Mouse (Mus musculus): ENCODE results near the gene Zfp715. TPM values are rescaled to one million over a fixed set of nuclear protein-coding genes. Genes with fewer than 3 reads are reported as not detected.

The Zfp715 gene
- polyA plus RNA-seq, 1 experiment from 2014 or later, result 22.3 TPM

DNA sequence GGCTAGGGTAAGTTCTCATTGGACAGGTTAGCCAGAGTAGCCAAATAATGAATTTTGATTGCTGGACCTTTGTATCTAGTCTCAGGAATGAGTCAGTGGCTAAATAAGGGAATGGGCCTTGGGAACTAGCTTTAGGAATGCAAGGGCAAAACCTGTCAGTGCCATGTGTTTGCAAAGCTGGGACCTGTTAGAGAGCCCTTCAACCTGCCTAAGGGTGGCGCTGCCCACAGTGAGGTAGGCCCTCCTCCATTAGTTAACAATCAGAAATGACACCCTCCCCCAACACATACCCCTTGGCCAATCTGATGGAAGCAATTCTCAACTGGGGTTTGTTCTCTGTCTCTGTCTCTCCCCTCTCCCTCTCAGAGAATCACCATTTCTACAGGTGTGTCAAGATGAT, 33.5 kb upstream of the Zfp715 start:
- no peak overlapping the region for H3K9ac ChIP-seq (ENCODE audit: low read length)
- ATAC-seq, result no peak
- no peaks in the 10 kb centered on the region for H3K36me3 ChIP-seq (ENCODE audit: control insufficient read depth, insufficient read depth, low read length)
- 80% methylated on average over 1 of the region's 1 CpGs for WGBS
- no peaks in the 10 kb centered on the region for H3K9me3 ChIP-seq (replicated peaks; ENCODE audit: control insufficient read depth, low read length)
- no peak overlapping the region for H3K27ac ChIP-seq (ENCODE audit: low read depth, low read length)
- H3K4me1 ChIP-seq (ENCODE audit: control insufficient read depth, insufficient read depth, low read length), result no peaks in the 10 kb centered on the region
- no peak overlapping the region for H3K4me2 ChIP-seq (ENCODE audit: low read length)
- H3K27me3 ChIP-seq (replicated peaks; ENCODE audit: control insufficient read depth, insufficient read depth, low read length), result no peaks in the 10 kb centered on the region
- DNase-seq (ENCODE audit: low spot score), result no peak
- no peak overlapping the region for H3K4me3 ChIP-seq (ENCODE audit: low read depth, low read length)

DNA sequence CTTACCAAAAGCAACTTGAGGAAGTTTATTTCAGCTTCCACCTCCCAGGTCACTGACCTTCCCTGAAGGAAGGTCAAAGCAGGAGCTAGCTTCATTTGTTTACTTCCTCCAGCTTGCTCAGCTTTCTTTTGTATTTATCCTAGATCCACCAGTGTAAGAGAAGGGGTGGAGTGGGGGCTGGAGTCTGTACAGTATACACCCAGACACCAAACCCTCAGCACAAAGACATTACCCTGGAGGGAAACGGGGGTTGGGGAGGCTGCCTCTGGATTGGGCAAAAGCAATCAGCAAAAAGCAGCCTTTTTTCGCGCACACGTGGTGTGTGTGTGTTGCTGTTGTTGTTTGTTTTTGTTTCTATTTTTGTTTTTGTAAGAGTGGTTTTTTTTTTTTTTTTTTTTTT, 33.1 kb upstream of the Zfp715 start:
- Histone ChIP-seq H3K27ac (ENCODE audit: low read depth, low read length) (no peak overlapping the region), H3K36me3 (ENCODE audit: control insufficient read depth, insufficient read depth, low read length) (no peaks in the 10 kb centered on the region), H3K9ac (ENCODE audit: low read length) (no peak overlapping the region), H3K27me3 (replicated peaks; ENCODE audit: control insufficient read depth, insufficient read depth, low read length) (no peaks in the 10 kb centered on the region), H3K4me1 (ENCODE audit: control insufficient read depth, insufficient read depth, low read length) (no peaks in the 10 kb centered on the region), H3K4me2 (ENCODE audit: low read length) (no peak overlapping the region), H3K4me3 (ENCODE audit: low read depth, low read length) (no peak overlapping the region), H3K9me3 (replicated peaks; ENCODE audit: control insufficient read depth, low read length) (no peaks in the 10 kb centered on the region)
- ATAC-seq (no peak), DNase-seq (ENCODE audit: low spot score) (no peak)
- 83% methylated on average over 4 of the region's 4 CpGs for WGBS

DNA sequence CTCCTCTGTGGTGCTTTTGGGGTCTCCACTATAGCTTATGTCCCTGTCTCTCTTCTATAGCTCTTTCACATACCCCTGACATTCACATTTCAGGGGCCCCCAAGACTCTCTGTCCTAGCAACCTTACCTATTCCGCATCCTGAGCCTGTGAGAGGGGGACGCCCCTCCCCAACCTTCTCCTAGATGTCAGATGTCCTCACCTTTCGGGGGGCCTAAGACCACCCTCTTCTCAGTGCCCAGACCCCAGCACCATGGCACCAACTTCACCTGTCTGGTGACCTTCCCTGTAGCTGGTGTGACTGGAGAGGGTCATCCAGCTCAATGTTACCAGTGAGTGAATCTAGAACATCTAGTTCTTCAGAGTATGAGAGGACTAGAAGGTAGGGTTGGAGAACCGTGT, 31.4 kb upstream of the Zfp715 start:
- DNase-seq (ENCODE audit: low spot score) (no peak), ATAC-seq (no peak)
- WGBS, result 82% methylated on average over 4 of the region's 4 CpGs
- H3K36me3 ChIP-seq (ENCODE audit: control insufficient read depth, insufficient read depth, low read length), result no peaks in the 10 kb centered on the region
- no peaks in the 10 kb centered on the region for H3K27me3 ChIP-seq (replicated peaks; ENCODE audit: control insufficient read depth, insufficient read depth, low read length)
- H3K9ac ChIP-seq (ENCODE audit: low read length), result no peak overlapping the region
- H3K4me3 ChIP-seq (ENCODE audit: low read depth, low read length), result no peak overlapping the region
- no peak overlapping the region for H3K4me2 ChIP-seq (ENCODE audit: low read length)
- H3K9me3 ChIP-seq (replicated peaks; ENCODE audit: control insufficient read depth, low read length), result no peaks in the 10 kb centered on the region
- no peak overlapping the region for H3K27ac ChIP-seq (ENCODE audit: low read depth, low read length)
- no peaks in the 10 kb centered on the region for H3K4me1 ChIP-seq (ENCODE audit: control insufficient read depth, insufficient read depth, low read length)

DNA sequence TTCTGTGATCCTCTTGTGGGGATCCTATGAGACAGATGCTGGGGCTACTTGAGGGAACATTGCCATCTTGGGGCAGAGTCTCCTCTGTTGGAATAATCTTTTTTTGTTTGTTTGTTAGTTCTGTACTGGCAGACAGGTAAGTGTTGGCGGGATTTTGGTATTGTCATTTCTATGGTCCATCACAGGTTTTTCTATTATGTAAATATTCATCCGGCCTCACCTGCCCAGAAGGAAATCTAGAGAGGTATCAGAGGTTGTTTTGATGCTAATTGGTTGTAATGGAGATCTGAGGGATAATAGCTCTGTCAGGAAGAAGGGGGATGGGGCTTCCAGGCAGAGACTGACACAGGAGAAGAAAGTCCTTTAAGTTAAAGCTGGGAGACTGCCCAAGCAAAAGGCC, 30.9 kb upstream of the Zfp715 start:
- ATAC-seq (no peak), DNase-seq (ENCODE audit: low spot score) (no peak)
- Histone ChIP-seq H3K4me2 (ENCODE audit: low read length) (no peak overlapping the region), H3K27me3 (replicated peaks; ENCODE audit: control insufficient read depth, insufficient read depth, low read length) (no peaks in the 10 kb centered on the region), H3K36me3 (ENCODE audit: control insufficient read depth, insufficient read depth, low read length) (no peaks in the 10 kb centered on the region), H3K9me3 (replicated peaks; ENCODE audit: control insufficient read depth, low read length) (no peaks in the 10 kb centered on the region), H3K4me1 (ENCODE audit: control insufficient read depth, insufficient read depth, low read length) (no peaks in the 10 kb centered on the region), H3K9ac (ENCODE audit: low read length) (no peak overlapping the region), H3K4me3 (ENCODE audit: low read depth, low read length) (no peak overlapping the region), H3K27ac (ENCODE audit: low read depth, low read length) (no peak overlapping the region)
- WGBS, result 63% methylated on average over 2 of the region's 2 CpGs

- Histone ChIP-seq H3K4me2 (ENCODE audit: low read length) (no peak overlapping the region), H3K4me1 (ENCODE audit: control insufficient read depth, insufficient read depth, low read length) (no peaks in the 10 kb centered on the region), H3K9ac (ENCODE audit: low read length) (no peak overlapping the region), H3K27ac (ENCODE audit: low read depth, low read length) (no peak overlapping the region), H3K27me3 (replicated peaks; ENCODE audit: control insufficient read depth, insufficient read depth, low read length) (no peaks in the 10 kb centered on the region), H3K4me3 (ENCODE audit: low read depth, low read length) (no peak overlapping the region), H3K36me3 (ENCODE audit: control insufficient read depth, insufficient read depth, low read length) (no peaks in the 10 kb centered on the region), H3K9me3 (replicated peaks; ENCODE audit: control insufficient read depth, low read length) (no peaks in the 10 kb centered on the region)
- WGBS, result 81% methylated on average over 5 of the region's 5 CpGs
- DNase-seq (ENCODE audit: low spot score) (no peak), ATAC-seq (no peak)
Measured at GRCm38 (mm10) chr7:43343191-43343590, 30.1 kb upstream of the Zfp715 start.

DNA sequence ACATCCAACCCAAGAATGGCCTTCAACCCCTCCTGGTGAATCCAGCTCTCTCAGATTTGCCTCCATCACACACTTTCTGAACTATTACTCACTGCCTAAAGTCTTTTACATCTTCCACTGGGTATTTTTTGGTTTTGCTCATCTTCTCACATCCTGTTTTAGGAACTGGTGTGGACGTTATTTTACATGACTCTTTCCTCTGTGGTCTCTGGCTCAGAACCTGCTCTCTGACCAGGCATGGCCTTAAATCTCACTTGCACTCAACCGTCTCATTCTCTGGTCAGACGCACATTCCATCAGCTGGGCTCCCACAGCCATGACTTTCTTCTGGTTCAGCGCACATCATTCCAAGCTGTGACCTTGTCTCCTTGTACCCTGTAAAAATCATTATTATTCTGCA, 27.7 kb upstream of the Zfp715 start:
- Histone ChIP-seq H3K27me3 (replicated peaks; ENCODE audit: control insufficient read depth, insufficient read depth, low read length) (no peaks in the 10 kb centered on the region), H3K4me3 (ENCODE audit: low read depth, low read length) (no peak overlapping the region), H3K4me1 (ENCODE audit: control insufficient read depth, insufficient read depth, low read length) (no peaks in the 10 kb centered on the region), H3K4me2 (ENCODE audit: low read length) (no peak overlapping the region), H3K36me3 (ENCODE audit: control insufficient read depth, insufficient read depth, low read length) (no peaks in the 10 kb centered on the region), H3K27ac (ENCODE audit: low read depth, low read length) (no peak overlapping the region), H3K9me3 (replicated peaks; ENCODE audit: control insufficient read depth, low read length) (no peaks in the 10 kb centered on the region), H3K9ac (ENCODE audit: low read length) (no peak overlapping the region)
- DNase-seq (ENCODE audit: low spot score) (no peak), ATAC-seq (no peak)
- 90% methylated on average over 4 of the region's 4 CpGs for WGBS

DNA sequence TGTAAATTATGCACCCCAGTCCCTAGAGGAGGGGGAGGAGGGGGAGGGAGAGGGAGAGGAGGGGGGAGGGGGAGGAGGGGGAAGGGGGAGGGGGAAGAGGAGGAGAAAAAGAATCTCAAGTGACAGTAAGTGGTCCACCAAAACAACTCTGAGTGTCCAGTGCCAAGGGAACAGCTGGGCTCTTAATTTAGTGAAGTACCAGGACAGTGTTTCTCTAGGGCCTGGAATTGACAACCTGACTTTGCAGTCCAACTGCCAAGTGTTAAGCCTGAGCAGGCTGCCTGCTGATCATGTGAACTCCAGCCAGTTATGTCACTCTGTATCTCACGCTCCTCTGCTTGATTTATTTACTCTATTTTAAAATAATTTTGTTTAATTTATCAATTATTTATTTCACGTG, 20.8 kb upstream of the Zfp715 start:
- Histone ChIP-seq H3K27ac (ENCODE audit: low read depth, low read length) (no peak overlapping the region), H3K4me3 (ENCODE audit: low read depth, low read length) (no peak overlapping the region), H3K27me3 (replicated peaks; ENCODE audit: control insufficient read depth, insufficient read depth, low read length) (no peaks in the 10 kb centered on the region), H3K36me3 (ENCODE audit: control insufficient read depth, insufficient read depth, low read length) (no peaks in the 10 kb centered on the region), H3K4me2 (ENCODE audit: low read length) (no peak overlapping the region), H3K4me1 (ENCODE audit: control insufficient read depth, insufficient read depth, low read length) (no peaks in the 10 kb centered on the region), H3K9me3 (replicated peaks; ENCODE audit: control insufficient read depth, low read length) (no peaks in the 10 kb centered on the region), H3K9ac (ENCODE audit: low read length) (no peak overlapping the region)
- DNase-seq (ENCODE audit: low spot score), result no peak
- ATAC-seq, result no peak
- WGBS, result 62% methylated on average over 2 of the region's 2 CpGs

DNA sequence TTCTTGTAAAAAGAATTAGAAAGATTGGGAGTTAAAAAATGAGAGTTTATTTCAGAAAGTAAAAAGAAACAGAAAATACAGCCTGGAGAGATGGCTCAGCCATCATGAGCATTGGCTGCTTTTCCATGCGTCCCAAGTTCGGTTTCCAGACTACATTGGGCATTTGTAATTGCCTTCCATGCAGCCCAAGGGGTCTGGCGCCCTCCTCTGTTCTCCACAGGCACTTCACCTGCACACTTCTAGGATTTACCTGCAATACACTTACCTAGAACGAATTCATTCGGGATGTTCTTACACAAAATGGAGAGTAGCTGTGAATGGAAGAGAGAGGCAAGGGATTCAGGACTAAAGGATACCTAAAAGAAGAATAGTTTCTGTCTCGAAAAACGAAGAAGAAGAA, 20.1 kb upstream of the Zfp715 start:
- Histone ChIP-seq H3K4me2 (ENCODE audit: low read length) (no peak overlapping the region), H3K36me3 (ENCODE audit: control insufficient read depth, insufficient read depth, low read length) (no peaks in the 10 kb centered on the region), H3K4me3 (ENCODE audit: low read depth, low read length) (no peak overlapping the region), H3K9ac (ENCODE audit: low read length) (no peak overlapping the region), H3K27me3 (replicated peaks; ENCODE audit: control insufficient read depth, insufficient read depth, low read length) (no peaks in the 10 kb centered on the region), H3K27ac (ENCODE audit: low read depth, low read length) (no peak overlapping the region), H3K4me1 (ENCODE audit: control insufficient read depth, insufficient read depth, low read length) (no peaks in the 10 kb centered on the region), H3K9me3 (replicated peaks; ENCODE audit: control insufficient read depth, low read length) (no peaks in the 10 kb centered on the region)
- 42% methylated on average over 6 of the region's 7 CpGs for WGBS
- ATAC-seq (no peak), DNase-seq (ENCODE audit: low spot score) (no peak)

DNA sequence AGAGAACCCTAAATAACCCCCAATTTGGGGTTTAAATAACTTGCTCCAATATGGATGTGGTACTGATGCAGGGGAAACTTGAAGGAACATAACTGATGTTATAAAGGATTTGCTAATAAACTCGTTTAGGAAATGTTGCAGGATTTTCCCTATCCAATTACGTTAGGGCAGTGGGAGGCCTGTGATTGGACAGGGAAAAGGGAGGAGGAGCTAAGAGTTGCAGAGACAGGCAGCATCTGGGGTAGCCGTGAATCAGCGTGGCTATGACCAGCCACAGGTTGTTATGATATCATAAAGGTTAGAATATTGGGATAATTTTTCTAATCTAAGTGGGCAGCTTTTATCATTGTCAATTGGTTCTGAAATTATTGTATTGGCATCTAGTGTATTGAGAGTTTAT, 15.0 kb upstream of the Zfp715 start:
- Histone ChIP-seq H3K4me2 (ENCODE audit: low read length) (no peak overlapping the region), H3K27me3 (replicated peaks; ENCODE audit: control insufficient read depth, insufficient read depth, low read length) (no peaks in the 10 kb centered on the region), H3K4me1 (ENCODE audit: control insufficient read depth, insufficient read depth, low read length) (no peaks in the 10 kb centered on the region), H3K4me3 (ENCODE audit: low read depth, low read length) (no peak overlapping the region), H3K36me3 (ENCODE audit: control insufficient read depth, insufficient read depth, low read length) (no peaks in the 10 kb centered on the region), H3K9ac (ENCODE audit: low read length) (no peak overlapping the region), H3K27ac (ENCODE audit: low read depth, low read length) (no peak overlapping the region), H3K9me3 (replicated peaks; ENCODE audit: control insufficient read depth, low read length) (no peaks in the 10 kb centered on the region)
- 68% methylated on average over 4 of the region's 4 CpGs for WGBS
- no peak for DNase-seq (ENCODE audit: low spot score)
- no peak for ATAC-seq
